Mouse (Mus musculus) spleen, adult 2 months (tissue): Measurements from ENCODE around the gene C730034F03Rik. TPM values are rescaled to one million over a fixed set of nuclear protein-coding genes. Genes with fewer than 3 reads are reported as not detected.

ENCODE experiments used
- DNase-seq, 2 experiments: peaks; one replicate each; pipeline versions ENCODE4 v3.0.0 to v3.0.0-alpha.2; 2012 to 2021; ENCODE audit warnings: low spot score in 2 of 2, low read depth in 1 of 2
- H3K27ac ChIP-seq: fragments of 200-500 bp; 2 replicates; pipeline ENCODE4 v1.5.1; 2012; ENCODE audit warnings: low read length, inconsistent platforms; ENCODE audit not compliant: insufficient read depth
- H3K27me3 ChIP-seq: fragments of 200-500 bp; 2 replicates; pipeline ENCODE4 v1.6.1; 2012; ENCODE audit warnings: mild to moderate bottlenecking, moderate library complexity, low read length, inconsistent platforms; ENCODE audit not compliant: control insufficient read depth, insufficient read depth
- H3K36me3 ChIP-seq: fragments of 200-500 bp; 2 replicates; pipeline ENCODE4 v1.6.1; 2012; ENCODE audit warnings: mild to moderate bottlenecking, low read length, inconsistent platforms; ENCODE audit not compliant: control insufficient read depth, insufficient read depth
- H3K4me1 ChIP-seq: fragments of 200-500 bp; 2 replicates; pipeline ENCODE4 v1.6.1; 2011; ENCODE audit warnings: inconsistent platforms; ENCODE audit not compliant: control insufficient read depth, insufficient read depth, insufficient read length
- H3K4me3 ChIP-seq: fragments of 200-500 bp; 2 replicates; pipeline ENCODE4 v1.5.1; 2011; ENCODE audit warnings: mild to moderate bottlenecking, inconsistent platforms; ENCODE audit not compliant: insufficient read depth, insufficient read length; ENCODE audit errors: extremely low read depth
- CTCF ChIP-seq: fragments of 200-500 bp; IDR thresholded peaks from 2 replicates; pipeline ENCODE4 v1.5.1; 2011; ENCODE audit warnings: mild to moderate bottlenecking, inconsistent platforms; ENCODE audit not compliant: insufficient read depth, insufficient read length, insufficient replicate concordance; ENCODE audit errors: extremely low read depth
- POLR2A ChIP-seq: fragments of 200-500 bp; IDR thresholded peaks from 2 replicates; pipeline ENCODE4 v1.6.1; 2011; ENCODE audit warnings: low read depth, low read length, inconsistent platforms
- WGBS: fragments of 180-500 bp; shearing (Covaris S2); methylation state at CpG from one replicate; pipeline ENCODE4 v1.1.7; 2018; 5-methylcytosine and 5-hydroxymethylcytosine counted together
- polyA plus RNA-seq: library from polyadenylated mRNA; depleted of rRNA; stranded (reverse); fragments of >200 nt; gene quantifications from 2 replicates; pipeline ENCODE4 v1.2.3, GENCODE M21; 2012; rRNA removed

The C730034F03Rik gene
- polyA plus RNA-seq, 1 experiment: 0.82 TPM

GRCm38 (mm10) chr15:89477806-89478205, 48.4 kb downstream of the C730034F03Rik start:
- WGBS: 68% methylated on average over 8 of the region's 8 CpGs
- no peak for DNase-seq
- no peaks in the 10 kb centered on the region for H3K27me3 ChIP-seq
- H3K36me3 ChIP-seq: peaks cover 1% of the 10 kb centered on the region; the same call in 1 of the 2 replicates
- no peak overlapping the region for H3K4me3 ChIP-seq
- peaks cover 4% of the 10 kb centered on the region; the same call in 1 of the 2 replicates for H3K4me1 ChIP-seq
- H3K27ac ChIP-seq: no peak overlapping the region; the same call in 1 of the 2 replicates
- TF ChIP-seq CTCF: no peak
- no peak for TF ChIP-seq POLR2A

GRCm38 (mm10) chr15:89478622-89479021, 49.2 kb downstream of the C730034F03Rik start:
- H3K4me3 ChIP-seq: no peak overlapping the region
- H3K27me3 ChIP-seq: no peaks in the 10 kb centered on the region
- peaks cover 4% of the 10 kb centered on the region; the same call in 1 of the 2 replicates for H3K4me1 ChIP-seq
- WGBS: 92% methylated on average over 3 of the region's 3 CpGs
- H3K36me3 ChIP-seq: no peaks in the 10 kb centered on the region
- TF ChIP-seq CTCF (no peak), POLR2A (no peak)
- DNase-seq: no peak
- H3K27ac ChIP-seq: no peak overlapping the region

Other genes with a start within 250 kb of the C730034F03Rik start
- 89.4 and 96.8 TPM in 2 replicates for gene Plxnb2, start 248.8 kb upstream of the C730034F03Rik start, polyA plus RNA-seq
- gene Dennd6b, start 233.1 kb upstream of the C730034F03Rik start, polyA plus RNA-seq: 25.2 and 30.8 TPM in 2 replicates
- gene Ppp6r2, start 218.0 kb upstream of the C730034F03Rik start, polyA plus RNA-seq: 120 and 255 TPM in 2 replicates
- gene Sbf1, start 114.3 kb upstream of the C730034F03Rik start, polyA plus RNA-seq: 320 and 349 TPM in 2 replicates
- 3.5 and 6.5 TPM in 2 replicates for gene Adm2, start 106.9 kb upstream of the C730034F03Rik start, polyA plus RNA-seq
- gene Miox, start 95.2 kb upstream of the C730034F03Rik start, polyA plus RNA-seq: 0.31 and 1.4 TPM in 2 replicates
- gene Lmf2, start 73.9 kb upstream of the C730034F03Rik start, polyA plus RNA-seq: 51.5 and 53.6 TPM in 2 replicates
- gene Ncaph2, start 73.9 kb upstream of the C730034F03Rik start, polyA plus RNA-seq: 113 and 131 TPM in 2 replicates
- 26.6 and 28.4 TPM in 2 replicates for gene Sco2, start 55.7 kb upstream of the C730034F03Rik start, polyA plus RNA-seq
- 2.9 and 4.6 TPM in 2 replicates for gene Tymp, start 52.5 kb upstream of the C730034F03Rik start, polyA plus RNA-seq
- 1.5 and 1.6 TPM in 2 replicates for gene Odf3b, start 50.3 kb upstream of the C730034F03Rik start, polyA plus RNA-seq
- 0.02 TPM in 1 of 2 replicates, not detected in the other for gene Klhdc7b, start 44.7 kb upstream of the C730034F03Rik start, polyA plus RNA-seq
- gene Syce3, start 19.1 kb upstream of the C730034F03Rik start, polyA plus RNA-seq: not detected in 2 replicates
- 1.7 and 1.8 TPM in 2 replicates for gene Cpt1b, start 3.7 kb upstream of the C730034F03Rik start, polyA plus RNA-seq
- 2.0 and 2.2 TPM in 2 replicates for gene Gm44502, start 107 bp downstream of the C730034F03Rik start, polyA plus RNA-seq
- gene Chkb, start 319 bp downstream of the C730034F03Rik start, polyA plus RNA-seq: 62.6 and 72.1 TPM in 2 replicates
- gene Mapk8ip2, start 24.3 kb downstream of the C730034F03Rik start, polyA plus RNA-seq: 0.02 TPM in 1 of 2 replicates, not detected in the other
- 31.3 and 31.5 TPM in 2 replicates for gene Arsa, start 47.8 kb downstream of the C730034F03Rik start, polyA plus RNA-seq
- 24.6 and 26.2 TPM in 2 replicates for gene Shank3, start 70.0 kb downstream of the C730034F03Rik start, polyA plus RNA-seq
- 0.79 and 1.1 TPM in 2 replicates for gene Acr, start 138.7 kb downstream of the C730034F03Rik start, polyA plus RNA-seq
- gene Rabl2, start 162.3 kb downstream of the C730034F03Rik start, polyA plus RNA-seq: 2.9 and 3.1 TPM in 2 replicates